Mouse (Mus musculus) gastrocnemius, postnatal 4 days (tissue): ENCODE measurements around the gene Cdk14. TPM values are rescaled to one million over a fixed set of nuclear protein-coding genes. Genes with fewer than 3 reads are reported as not detected.
A peak's percentile ranks its signal among the peaks of the same experiment; 100 is the strongest.

Source experiments
- DNase-seq, 2 experiments: peaks; one replicate each; pipeline ENCODE4 v3.0.0; 2021 to 2022; ENCODE audit warnings: low spot score in 2 of 2, mixed read lengths in 2 of 2
- long read RNA-seq, 2 experiments: library from polyadenylated mRNA; stranded (forward); transcript quantifications; one replicate each; pipeline ENCODE4 v2.0.0; 2021
- total RNA-seq, 2 experiments: library from RNA; stranded (reverse); gene quantifications; 2 replicates each; pipeline ENCODE4 v1.2.3; 2021

The Cdk14 gene
- total RNA-seq: 10 to 100 TPM; 34.1 to 34.4 TPM
- long read RNA-seq, experiment 1, full-length matches to known transcripts: 24 of 26 reads
- long read RNA-seq, experiment 1, partial matches to known transcripts: 0 of 26 reads
- long read RNA-seq, experiment 1, other reads (novel, unspliced or antisense): 2 of 26 reads
- long read RNA-seq, experiment 2, full-length matches to known transcripts: 21 of 26 reads
- long read RNA-seq, experiment 2, partial matches to known transcripts: 0 of 26 reads
- long read RNA-seq, experiment 2, other reads (novel, unspliced or antisense): 5 of 26 reads

- peak in 1 of 2 experiments; percentile 11 for DNase-seq
Measured at GRCm38 (mm10) chr5:5419992-5420455, at the start of gene Cdk14. Cdk14 (minus strand) TSS chr5:5420312.

- no peak for DNase-seq
Measured at GRCm38 (mm10) chr5:5465256-5465655, 45.1 kb upstream of the Cdk14 start.

DNA sequence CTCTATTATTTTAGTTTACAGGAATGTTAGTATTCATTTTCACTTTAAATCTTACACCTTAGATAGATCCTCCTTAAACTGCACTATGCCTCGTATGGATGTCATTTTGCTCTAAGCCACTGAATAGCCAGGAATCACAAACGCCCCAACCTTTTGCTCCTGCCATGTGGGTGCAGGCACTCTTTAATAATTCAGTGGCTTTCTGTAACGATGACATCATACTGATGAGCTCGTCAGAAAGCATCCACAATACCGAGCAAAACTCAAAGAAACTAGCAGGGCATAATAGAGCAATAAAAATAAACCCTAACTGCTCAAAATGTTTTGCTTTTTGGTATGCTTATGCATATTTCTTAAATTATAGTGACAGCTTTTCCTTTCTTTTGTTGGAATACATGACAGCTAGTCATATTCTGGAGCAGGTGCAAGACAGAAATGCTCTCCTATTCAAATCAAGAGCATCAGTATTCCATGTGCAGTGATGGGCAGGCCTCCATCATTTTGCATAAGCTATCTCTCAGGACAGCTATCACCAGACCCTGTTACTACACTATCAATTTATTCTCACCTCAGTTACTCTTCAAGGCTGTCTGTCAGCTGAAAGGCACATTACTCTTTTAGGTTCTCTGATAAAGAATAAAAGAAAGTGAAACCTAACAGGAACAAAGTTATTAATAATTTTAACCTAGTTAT, 11.8 kb upstream of the Cdk14 start:
- no peak for DNase-seq

DNA sequence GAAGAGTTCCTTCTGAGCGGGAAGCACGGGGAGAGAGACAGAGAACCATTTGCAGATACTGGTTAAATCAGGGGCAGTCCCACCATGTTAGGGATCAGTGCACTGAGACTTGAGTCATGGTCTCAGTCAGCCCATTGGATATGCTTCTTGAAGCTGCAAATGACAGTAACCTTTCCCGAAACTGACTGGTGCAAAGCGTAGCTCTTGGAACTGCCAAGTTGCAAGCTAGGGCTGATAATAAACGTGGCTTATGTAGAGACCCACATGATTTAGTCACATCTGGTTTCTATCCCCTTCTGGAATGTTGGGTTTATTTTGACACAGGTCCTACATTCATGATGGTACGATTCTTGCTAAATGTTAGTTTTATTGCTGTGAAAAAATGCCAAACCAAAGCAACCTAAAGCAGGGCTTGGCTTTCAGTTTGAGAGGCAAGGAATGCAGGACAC, 3.6 kb upstream of the Cdk14 start:
- DNase-seq: no peak

- DNase-seq: no peak
Measured at GRCm38 (mm10) chr5:5423081-5423480, 3.0 kb upstream of the Cdk14 start.

DNA sequence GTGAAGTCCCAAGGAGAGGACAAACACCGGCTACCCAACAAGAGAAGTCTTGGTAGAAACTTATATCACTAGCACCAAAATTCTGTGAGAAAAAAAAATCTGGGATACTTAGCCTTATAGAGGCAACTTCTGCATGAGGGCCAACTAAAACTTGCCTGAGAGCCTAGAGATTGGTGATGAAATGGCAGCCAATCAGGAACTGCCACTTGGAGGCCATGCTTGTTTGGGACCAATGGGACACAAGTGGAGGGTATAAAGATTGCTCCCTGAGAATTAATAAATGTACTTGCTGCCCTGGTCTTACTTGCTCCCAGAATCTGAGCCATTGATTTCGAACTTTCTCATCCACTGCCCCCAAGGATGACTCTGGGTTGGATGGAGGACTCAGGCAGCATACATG, 1.3 kb upstream of the Cdk14 start:
- DNase-seq: no peak

GRCm38 (mm10) chr5:5419253-5419652, 859 bp downstream of the Cdk14 start:
- no peak for DNase-seq

- DNase-seq: no peak
Measured at GRCm38 (mm10) chr5:5414835-5415234, 5.3 kb downstream of the Cdk14 start.

DNA sequence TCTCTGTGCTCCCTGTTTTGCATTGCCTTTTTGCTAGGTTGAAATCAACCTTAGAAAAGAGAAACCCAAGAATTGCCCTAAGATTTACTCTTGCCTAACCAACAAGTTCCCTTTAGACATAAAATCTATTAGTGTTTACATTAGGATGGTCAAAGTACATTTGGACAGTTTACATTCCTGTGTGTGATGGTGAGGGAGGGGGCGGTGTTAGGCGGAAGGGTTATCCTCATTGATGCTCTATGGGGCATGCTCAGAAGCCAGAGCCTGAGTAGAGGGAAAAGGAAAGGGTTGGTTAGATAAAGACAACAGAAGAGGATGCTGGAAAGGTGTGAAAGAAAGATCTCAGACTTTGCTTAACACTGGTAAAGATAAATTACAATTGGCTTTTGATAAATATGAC, 8.2 kb downstream of the Cdk14 start:
- no peak for DNase-seq

GRCm38 (mm10) chr5:5401986-5402385, 18.1 kb downstream of the Cdk14 start:
- no peak for DNase-seq

DNA sequence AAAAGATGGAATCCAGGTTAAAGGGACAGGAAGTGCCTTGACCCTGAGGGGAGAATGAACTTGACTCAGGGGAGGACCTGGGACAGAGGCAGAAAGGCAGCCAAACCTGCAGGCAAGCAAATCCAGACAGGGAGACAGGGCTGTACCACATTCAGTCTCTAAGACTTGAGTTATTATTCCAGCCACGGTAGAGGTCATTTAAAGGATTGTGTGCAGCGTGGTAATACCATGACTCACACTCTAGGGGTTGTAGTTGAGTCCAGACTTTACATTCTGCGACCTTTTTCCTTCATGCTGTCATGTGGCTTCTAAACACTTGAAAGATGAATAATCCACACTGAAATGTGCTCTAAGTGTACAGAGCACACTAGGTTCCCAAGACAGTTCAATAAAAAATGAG, 27.3 kb downstream of the Cdk14 start:
- DNase-seq: no peak

GRCm38 (mm10) chr5:5380731-5381718, 39.1 kb downstream of the Cdk14 start:
- peak in 1 of 2 experiments; percentile 26 for DNase-seq

GRCm38 (mm10) chr5:5379870-5380730, 40.0 kb downstream of the Cdk14 start:
- DNase-seq: peak; percentile 63 to 72

GRCm38 (mm10) chr5:5379501-5379869, 40.6 kb downstream of the Cdk14 start:
- no peak for DNase-seq

GRCm38 (mm10) chr5:5374393-5374792, 45.7 kb downstream of the Cdk14 start:
- DNase-seq: no peak

GRCm38 (mm10) chr5:5373541-5373940, 46.6 kb downstream of the Cdk14 start:
- no peak for DNase-seq

GRCm38 (mm10) chr5:5372936-5373335, 47.2 kb downstream of the Cdk14 start:
- no peak for DNase-seq

DNA sequence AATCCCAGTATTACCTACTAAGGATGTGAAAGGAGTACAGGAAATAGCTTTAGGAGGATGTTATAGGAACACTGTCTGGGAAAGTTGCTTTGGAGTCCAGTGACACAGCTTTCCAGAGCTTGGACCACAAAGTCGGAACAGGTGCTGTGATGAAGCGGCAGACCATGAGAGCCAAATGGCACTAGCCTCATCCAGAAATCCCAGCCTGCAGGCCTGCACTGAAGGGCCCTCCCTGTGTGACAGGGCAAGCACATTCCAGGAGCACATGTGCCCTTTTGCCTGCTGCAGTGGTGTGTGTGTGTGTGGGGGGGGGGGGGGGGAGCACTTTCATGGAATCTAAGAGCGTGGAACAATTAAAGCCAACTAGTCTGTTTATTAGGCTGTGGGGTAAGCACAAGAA, 47.8 kb downstream of the Cdk14 start:
- peak in 1 of 2 experiments; percentile 49 for DNase-seq

GRCm38 (mm10) chr5:5370322-5371082, 49.6 kb downstream of the Cdk14 start:
- DNase-seq: no peak
